Mouse (Mus musculus) R1 (cell line): Measurements from ENCODE around the gene Timeless.
"Not testable (repeated sequence)": the region's sequence is repeated elsewhere in the genome, so short reads cannot be mapped to it uniquely, and the experiment has no call there.

ENCODE experiments used
- DNase-seq: peaks from one replicate; pipeline ENCODE4 v3.0.0-alpha.2; 2018; ENCODE audit warnings: low read depth, low spot score

Gene Timeless

DNA sequence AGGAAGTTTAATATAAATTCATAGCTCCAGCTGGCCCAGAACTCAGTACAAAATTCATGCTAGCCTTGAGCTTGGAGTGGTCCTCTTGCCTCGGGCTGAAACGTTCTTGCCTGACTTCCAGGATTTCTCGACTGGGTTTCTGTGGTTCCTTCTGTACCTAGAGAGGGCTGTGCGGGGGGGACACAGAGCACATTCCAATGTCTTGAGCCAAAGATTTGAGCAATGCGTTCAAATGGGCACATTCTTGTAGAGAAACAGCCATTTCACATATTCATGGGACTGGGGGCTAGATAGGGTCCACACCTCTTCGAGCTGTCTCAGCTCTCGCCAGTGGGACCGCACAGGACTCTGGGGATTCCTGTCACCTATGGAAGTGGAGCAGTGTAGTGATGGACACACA lies 24.1 kb downstream of the Timeless start:
- DNase-seq: no peak

DNA sequence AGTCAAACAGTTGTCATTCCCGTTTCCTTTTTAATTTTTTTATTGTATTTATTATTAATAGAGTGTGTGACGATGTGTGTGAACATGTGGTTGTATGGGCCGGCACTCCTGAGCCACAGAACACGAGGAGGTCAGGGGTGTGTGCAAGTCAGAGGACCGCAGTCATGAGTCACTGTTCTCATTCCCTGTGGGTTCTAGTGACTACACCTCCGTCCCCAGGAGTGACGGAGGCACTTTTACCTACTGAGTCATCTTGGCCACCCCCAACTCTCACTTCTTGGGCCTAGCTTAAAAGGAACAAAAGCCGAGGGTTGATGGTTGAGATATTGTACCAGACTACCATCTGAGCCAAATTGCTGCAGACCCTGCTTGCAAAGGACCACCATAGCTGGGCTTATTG lies 24.5 kb downstream of the Timeless start:
- DNase-seq: no peak

DNA sequence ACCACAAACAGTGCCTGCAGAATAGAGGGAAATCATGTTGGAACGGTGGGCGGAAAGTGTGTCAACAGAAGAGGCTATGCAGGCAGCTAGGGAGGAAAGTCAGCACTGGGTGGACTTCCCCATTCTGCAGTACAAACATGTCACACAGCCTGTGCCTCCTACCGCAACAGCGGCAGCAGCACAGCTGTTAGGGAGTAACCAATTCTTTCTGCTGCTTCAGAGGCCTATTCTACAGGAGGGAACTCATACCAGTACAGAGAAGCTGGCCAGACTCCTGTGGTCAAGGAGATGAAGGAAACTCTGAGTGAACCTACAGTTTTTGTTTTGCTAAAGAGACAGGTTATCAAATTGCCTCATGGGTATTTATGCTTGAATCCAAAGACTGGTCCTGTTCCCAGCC lies 27.1 kb downstream of the Timeless start:
- DNase-seq: no peak

DNA sequence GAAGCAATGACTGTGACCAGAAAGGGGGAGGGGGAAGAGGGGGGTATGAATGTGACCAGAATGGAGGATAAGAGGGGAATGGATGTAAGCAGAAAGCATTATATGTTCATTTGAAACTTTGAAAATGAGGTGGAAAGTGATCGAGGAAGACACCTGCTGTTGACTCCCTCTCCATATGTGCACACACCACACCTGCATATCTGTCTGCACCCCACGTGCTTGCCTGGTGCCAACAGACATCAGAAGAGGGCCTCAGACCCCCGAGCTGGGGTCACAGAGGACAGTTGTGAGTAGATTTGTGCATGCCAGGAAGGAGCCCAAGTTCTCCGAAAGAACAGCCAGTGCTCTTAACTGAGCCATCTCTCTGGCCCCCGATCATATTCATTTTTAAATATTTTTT lies 28.1 kb downstream of the Timeless start:
- DNase-seq: no peak

DNA sequence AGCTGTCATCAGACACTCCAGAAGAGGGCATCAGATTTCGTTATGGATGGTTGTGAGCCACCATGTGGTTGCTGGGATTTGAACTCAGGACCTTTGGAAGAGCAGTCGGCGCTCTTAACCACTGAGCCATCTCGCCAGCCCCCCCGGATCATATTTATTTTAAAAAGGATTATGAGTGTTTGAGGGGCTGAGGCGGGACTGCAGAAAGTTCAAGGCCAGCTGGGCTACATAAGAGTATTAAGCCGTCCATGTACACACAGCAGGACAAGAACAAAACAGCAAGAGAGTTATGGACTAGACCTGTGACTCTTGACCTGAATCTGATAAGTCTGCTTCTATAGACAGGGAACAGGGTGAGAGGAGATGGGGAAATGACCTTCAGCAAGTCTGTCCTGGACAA lies 28.5 kb downstream of the Timeless start:
- DNase-seq: not testable (repeated sequence)

DNA sequence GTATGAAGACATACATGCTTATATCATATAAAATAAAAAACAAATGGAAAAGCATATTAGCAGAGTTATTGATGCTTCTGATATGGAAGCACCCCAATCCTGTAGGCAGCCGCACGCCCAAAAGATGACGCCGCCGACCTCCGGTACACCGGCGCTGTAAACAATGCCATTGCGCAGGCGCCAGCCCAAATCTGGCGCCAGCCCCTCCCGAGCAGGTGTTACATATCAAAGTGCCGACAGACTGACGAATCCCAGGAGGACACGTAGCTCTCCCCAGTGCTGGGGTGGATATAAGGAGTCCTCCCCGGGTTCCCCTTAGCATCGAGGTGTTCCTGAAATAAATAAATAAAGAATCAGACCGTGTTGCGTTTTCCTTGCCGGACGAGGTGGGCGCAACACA lies 30.4 kb downstream of the Timeless start:
- DNase-seq: peak; percentile 90

DNA sequence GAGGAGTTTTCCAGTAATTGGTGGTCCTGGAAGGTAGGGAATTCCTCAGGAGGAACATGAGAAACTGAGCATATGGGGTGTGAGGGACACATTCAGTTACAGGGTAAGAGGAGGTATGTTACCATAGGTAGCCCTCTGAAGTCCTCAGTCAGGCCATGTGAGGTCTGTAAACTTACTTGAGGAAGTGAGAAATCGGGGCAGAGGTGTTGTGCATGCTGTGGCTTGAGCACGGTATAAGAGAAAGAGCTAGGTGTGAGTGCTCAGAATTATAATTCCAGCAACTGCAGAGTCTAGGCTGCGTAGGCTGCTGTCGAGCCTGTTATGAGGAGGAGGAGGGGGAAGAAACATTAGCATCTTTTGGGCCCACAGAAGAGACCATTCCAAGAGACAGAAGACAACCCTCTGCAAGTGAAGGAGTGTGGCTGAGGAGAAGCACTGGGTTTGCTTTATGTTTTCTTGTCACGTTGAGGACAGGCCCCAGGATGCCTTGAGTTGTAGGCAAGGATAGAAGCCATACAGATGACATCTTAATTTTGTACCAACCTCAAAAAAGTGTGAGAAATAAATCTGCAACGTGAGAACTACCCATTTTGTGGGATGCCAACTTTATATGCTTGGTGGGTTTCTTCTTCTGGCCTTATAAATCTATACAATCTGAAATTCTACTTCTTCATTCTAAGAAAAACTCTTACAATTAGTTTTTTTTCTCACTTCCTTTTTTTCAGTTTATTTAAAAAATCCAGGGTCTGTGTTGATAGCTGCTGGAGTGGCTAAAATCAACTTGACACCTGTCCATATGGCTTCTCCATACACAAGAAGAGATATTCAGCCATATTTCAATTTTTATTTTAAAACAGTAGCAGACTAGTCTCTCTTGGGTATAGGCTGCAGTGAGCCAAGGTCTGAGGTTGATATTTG lies 31.8 kb downstream of the Timeless start:
- DNase-seq: no peak

DNA sequence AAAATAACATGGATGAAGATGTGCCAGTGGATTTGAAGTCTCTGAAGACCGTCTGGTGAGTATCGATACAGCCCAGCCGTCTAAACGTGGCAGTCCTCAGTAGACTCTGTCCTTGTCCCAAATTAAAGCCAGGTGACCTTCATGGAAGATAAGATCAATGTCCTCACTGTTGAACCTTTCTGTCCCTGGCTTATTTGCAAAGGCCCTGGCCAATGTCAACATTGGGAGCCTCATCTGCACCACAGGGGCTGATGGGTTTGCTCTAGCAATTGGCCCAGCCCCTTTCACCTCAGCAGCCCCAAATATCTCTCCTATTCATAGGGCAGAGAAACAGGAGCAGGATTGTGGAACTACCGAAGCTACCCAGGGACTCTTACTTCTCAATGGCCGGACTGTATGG lies 36.5 kb downstream of the Timeless start, which contains the start of gene Apof:
Apof (plus strand) TSS at position 301 of the 400 bp plus-strand sequence.
- no peak for DNase-seq

DNA sequence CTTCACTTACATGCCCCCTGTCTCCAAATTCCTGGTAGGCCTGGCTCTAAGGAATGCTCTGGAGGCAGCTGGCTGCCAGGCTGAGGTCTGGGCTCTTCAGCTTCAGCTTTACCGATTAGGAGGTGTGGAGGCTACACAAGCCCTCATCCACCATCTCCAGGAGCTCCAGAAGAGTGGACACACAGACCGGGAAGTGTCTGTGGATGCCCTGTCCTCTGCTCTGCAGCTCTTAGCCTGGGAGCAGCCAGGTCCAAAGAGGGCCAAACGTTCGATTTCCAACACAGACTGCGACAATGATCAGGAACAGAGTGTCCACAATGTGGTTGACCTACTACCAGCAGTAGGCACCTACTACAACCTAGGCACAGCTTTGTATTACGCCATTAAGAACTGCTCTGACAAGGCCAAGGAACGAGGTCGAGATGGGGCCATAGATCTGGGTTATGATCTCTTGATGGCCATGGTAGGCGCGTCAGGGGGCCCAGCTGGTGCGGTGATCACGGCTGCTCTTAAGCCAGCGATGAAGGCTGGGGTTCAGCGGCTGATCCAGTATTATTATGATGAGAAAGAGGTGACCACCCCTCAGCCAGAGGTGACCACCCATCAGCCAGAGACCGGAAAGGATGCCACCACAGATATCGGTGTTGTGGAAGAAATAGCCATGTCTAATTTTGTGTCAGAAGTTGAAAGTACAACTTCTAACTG lies 37.5 kb downstream of the Timeless start:
- DNase-seq: no peak

DNA sequence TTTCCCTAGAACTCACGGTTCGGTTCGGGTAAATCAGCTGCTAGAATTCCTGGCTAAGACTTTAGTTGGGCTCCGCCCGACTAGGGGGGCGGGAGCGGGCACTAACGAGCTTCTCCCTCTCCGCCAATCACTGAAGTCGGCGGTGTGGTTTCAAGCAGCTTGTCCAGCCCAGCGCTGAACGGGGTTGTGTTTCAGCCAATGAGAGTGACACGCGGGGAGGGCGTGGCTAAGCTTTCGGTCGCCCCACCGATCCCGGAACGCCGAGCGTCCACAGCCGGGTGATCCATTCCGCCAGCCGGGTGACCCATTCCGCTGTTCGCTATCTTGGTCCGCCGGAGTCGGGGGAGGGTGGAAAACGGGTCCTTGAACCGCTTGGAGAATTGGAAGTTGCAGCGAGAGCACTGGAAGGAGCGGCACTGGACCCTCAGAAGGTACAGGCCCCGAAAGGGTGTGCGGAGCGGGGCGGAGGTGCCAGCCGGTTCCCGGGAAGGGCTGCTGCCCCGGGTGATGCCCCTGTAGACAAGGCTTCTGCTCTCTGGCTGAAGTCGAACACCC lies 38.5 kb downstream of the Timeless start, which contains the start of gene Stat2:
Stat2 (plus strand) TSS at position 273 of the 555 bp plus-strand sequence.
- DNase-seq: peak; percentile 99

DNA sequence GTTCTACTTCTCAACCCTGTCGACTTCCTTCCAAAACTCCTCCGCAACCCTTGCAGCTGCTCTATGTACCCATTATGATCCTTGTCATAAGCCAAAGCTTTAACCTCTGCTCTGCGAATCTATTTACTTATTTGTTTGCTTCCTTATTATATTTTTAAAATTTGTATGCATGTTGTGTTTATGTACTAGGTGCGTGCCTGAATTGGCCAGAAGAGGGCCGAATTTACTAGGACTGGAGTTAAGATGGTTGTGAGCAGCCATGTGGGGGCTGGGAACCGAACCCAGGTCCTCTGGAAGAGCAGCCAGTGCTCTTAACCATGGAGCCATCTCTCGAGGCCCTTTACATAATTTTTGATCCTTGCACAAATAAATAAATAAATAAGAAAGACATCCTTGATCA lies 39.0 kb downstream of the Timeless start:
- DNase-seq: peak; percentile 70

DNA sequence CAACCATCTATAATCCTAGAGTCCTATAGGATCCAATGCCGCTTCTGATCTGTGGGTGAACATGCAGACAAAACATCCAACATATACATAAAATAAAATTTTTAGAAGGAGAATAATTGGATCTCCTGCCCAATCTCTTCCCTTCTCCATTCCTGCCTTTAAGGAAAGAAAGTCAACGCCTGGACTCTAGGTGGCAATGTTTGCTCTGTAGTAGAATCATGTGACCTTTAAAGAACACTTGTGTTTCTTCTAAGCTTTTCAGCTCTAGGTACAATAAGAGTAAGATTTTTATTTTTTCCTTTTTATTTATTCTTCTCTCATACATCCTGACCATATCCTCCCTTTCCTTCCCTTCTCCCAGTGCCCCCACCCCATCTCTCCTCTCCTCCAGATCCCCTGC lies 40.0 kb downstream of the Timeless start:
- no peak for DNase-seq

DNA sequence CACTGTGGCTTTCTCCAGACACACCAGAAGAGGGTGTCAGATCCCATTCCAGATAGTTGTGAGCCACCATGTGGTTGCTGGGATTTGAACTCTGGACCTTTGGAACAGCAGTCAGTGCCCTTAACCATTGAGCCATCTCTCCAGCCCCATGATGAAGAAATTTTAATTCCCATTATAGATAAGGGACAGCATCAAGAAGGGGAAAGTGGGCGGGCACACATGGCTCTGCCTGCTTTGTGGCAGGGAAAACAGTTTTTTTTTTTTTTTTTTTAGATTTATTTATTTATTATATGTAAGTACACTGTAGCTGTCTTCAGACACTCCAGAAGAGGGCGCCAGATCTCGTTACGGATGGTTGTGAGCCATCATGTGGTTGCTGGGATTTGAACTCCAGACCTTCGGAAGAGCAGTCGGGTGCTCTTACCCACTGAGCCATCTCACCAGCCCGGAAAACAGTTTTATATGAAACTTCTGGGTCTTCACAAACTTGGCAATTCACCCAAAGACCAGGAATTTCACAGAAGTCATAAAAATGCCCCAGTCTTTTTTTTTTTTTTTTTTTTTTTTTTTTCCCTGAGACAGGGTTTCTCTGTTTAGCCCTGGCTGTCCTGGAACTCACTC lies 41.1 kb downstream of the Timeless start:
- not testable (repeated sequence) for DNase-seq

DNA sequence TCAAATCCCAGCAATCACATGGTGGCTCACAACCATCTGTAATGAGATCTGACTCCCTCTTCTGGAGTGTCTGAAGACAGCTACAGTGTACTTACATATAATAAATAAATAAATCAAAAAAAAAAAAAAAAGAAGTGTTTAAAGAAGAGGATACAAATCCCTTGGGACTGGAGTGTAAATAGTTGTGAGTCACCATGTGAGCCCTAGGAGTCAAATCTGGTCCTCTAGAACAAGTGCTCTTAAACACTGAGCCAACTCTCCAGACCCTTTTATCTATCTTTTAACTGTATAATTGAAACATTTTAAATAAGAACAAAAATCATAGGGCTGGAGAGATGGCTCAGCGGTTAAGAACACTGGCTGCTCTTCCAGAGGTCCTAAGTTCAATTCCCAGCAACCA lies 43.5 kb downstream of the Timeless start:
- DNase-seq: not testable (repeated sequence)

DNA sequence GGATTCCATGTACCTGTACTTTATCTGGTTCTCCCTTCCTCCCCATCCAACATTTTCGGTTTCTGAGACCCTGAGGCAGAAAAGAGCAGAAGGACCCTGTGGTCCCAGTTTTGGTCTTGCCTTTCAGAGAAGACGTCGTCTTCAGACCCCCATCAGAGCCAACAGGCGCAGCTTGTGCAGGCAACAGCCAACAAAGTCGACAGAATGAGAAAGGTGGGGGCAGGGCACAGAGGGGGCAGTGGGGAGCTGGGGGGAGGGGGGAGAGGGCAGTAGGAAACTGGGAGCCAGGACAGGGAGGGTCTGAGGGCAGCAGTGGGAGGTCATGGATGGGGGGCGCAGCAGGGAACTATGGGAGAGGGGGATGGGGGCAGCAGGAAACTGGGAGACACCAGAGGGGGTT lies 46.3 kb downstream of the Timeless start:
- DNase-seq: no peak

DNA sequence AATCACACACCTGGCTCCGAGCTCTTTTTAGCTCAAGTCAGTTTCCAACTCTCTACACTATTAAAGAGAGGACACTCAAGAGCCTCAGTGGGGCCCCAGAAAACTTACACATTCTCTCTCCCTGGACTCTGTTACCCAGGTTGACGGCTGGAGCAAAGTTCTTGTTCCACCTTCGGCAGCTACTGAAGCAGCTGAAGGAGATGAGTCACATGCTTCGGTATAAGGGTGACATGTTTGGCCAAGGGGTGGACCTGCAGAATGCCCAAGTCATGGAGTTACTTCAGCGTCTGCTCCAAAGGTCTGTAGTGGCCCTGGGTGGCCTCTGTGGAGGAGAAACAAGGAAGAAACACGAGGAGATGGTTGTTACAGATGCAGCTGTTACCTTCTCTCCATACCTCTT lies 49.1 kb downstream of the Timeless start:
- DNase-seq: no peak

DNA sequence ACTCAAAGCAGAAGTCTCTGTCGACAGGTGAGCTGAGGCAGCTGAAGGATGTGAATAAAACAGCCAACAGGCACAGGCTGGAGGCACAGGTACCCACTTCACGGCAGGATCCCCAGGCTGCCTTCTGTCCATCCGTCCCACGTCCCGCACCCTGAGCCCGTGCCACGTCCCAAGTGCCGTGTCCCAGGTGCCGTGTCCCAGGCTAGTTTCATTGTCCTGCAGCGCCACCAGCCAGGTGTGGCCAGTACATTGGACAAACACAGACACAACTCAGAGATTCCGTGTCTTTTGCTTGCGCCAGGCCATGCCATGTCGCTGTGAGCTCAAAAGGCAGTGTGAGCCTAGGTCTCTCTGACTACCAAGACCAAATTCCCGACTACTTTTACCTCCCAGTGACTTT lies 49.8 kb downstream of the Timeless start:
- DNase-seq: peak; percentile 32

DNA sequence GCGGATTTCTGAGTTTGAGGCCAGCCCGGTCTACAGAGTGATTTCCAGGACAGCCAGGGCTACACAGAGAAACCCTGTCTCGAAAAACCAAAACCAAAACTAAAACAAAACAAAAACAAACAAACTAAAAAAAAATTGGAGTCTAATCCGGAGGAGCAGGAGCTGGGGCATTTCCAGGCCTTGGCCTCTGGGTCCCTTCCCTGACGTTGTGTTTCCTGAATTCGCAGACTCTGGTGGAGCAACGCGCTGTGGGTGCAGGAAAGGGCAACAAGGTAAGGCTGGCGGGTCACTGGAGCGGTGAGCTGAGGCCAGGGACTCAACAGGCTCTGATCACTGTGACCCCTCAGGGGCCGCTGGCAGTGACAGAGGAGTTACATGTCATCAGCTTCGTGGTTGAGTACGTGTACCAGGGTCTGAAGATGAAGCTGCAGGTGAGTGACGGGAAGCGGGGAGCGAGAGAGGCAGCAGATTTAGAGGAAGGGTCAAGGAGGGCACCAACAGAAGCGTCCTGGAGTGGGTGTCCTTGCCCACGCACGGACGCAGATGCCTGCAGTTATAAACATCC lies 51.1 kb downstream of the Timeless start:
- no peak for DNase-seq

DNA sequence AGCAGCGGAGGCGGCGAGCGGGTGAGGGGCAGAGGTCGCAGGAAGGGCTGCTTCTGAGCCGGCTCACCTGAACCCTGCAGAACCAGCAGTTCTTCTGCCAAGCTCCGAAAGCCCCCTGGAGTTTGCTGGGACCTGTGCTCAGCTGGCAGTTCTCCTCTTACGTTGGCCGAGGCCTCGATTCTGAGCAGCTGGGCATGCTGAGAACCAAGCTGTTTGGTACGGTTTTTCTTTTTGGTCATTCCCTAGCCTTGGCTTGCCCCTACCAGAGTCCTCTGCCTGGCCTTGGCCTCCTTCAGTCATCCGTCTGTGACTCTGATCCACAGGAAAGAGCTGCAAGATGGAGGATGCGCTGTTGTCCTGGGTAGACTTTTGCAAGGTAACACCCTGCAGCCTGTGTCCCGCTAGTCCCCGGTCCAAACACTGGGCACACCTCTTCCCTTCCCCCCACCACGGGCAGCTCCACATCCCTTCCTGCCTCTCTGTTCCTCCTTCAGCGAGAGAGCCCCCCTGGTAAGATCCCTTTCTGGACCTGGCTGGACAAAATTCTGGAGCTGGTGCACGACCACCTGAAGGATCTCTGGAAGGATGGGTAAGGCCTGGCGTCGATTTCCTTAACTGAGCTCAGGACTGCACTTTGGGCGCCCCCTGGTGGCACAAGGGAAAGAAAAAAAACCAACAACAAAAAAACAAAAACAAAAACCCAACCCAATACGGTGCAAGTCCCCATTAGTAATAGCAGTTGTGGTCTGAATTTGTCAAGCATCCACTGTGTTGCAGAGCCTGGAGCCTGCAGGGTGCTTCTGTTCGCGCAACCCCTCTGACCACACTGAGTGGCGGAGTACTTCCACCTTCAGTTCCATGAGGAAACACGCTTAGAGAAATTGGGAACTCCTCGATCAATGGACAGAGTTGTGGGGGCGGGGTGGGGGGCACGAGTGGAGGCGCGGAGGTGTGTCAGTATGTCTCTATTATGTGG lies 52.0 kb downstream of the Timeless start:
- peak; percentile 91 for DNase-seq

DNA sequence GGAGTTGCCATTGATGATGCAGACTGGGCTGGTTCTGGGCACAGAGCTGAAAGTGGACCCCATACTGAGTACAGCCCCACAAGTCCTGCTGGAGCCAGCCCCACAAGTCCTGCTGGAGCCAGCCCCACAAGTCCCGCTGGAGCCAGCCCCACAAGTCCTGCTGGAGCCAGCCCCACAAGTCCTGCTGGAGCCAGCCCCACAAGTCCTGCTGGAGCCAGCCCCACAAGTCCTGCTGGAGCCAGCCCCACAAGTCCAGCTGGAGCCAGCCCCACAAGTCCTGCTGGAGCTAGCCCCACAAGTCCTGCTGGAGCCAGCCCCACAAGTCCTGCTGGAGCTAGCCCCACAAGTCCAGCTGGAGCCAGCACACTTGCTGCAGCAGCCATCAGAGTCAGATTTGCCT lies 58.7 kb downstream of the Timeless start:
- not testable (repeated sequence) for DNase-seq
